Mouse (Mus musculus): ENCODE results near the gene Dhdh. TPM values are rescaled to one million over a fixed set of nuclear protein-coding genes. Genes with fewer than 3 reads are reported as not detected.

The Dhdh gene
- total and polyA plus RNA-seq, 2 experiments: 37.7 to 73.7 TPM

DNA sequence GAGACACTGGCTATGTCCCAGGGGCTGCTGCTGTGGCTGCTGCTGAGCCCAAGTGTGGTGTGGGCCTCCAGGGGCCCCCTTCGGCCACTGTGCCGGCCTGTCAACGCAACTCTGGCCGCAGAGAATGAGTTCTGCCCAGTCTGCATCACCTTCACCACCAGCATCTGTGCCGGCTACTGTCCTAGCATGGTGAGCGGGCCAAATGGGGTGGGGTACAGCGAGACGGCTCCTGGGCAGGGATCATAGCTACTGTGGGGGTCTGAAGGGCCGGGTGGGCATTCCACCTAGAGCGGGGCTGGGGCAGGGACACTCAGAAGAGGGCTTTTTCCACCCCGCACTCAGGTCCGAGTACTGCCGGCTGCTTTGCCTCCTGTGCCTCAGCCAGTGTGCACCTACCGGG, 67.4 kb downstream of the Dhdh start:
- 97% methylated on average over 14 of the region's 14 CpGs for WGBS
- no peak overlapping the region for H3K4me3 ChIP-seq (ENCODE audit: insufficient read depth, low read depth, low read length)
- no peaks in the 10 kb centered on the region for H3K4me1 ChIP-seq (ENCODE audit: control insufficient read depth, insufficient read depth, low read length)
- H3K36me3 ChIP-seq (ENCODE audit: control insufficient read depth, insufficient read depth, low read length): no peaks in the 10 kb centered on the region; the same call in 1 of the 2 replicates
- H3K9ac ChIP-seq (ENCODE audit: low read depth, low read length): no peak overlapping the region
- TF ChIP-seq CTCF (IDR thresholded peaks at IDR 0.05; ENCODE audit: low read depth, low read length) (no peak), POLR2A (IDR thresholded peaks at IDR 0.05; ENCODE audit: extremely low read depth, insufficient read depth, low read length) (no peak)
- DNase-seq (ENCODE audit: extremely low read depth, low read depth, low spot score): no peak
- H3K27me3 ChIP-seq (ENCODE audit: control insufficient read depth, insufficient read depth, low read length): no peaks in the 10 kb centered on the region
- H3K27ac ChIP-seq (replicated peaks; ENCODE audit: insufficient read depth, low read depth, low read length): no peak overlapping the region
- no peaks in the 10 kb centered on the region for H3K79me2 ChIP-seq (ENCODE audit: control insufficient read depth, insufficient read depth, low read length)

Other genes starting within 250 kb of the Dhdh start
Only the 30 nearest of the 36 such genes appear.
- not detected in 2 replicates for gene Slc6a21, start 211.3 kb downstream of the Dhdh start, total RNA-seq (2014; rRNA removed)
- 0.12 and 0.18 TPM in 2 replicates for gene Slc6a21, start 211.3 kb downstream of the Dhdh start, polyA plus RNA-seq (2012; rRNA removed)
- 1.2 TPM in 2 replicates for gene Trpm4, start 155.0 kb downstream of the Dhdh start, total RNA-seq (2014; rRNA removed)
- gene Trpm4, start 155.0 kb downstream of the Dhdh start, polyA plus RNA-seq (2012; rRNA removed): 1.2 and 1.5 TPM in 2 replicates
- 0.28 TPM in 1 of 2 replicates, not detected in the other for gene Hrc, start 153.5 kb downstream of the Dhdh start, total RNA-seq (2014; rRNA removed)
- gene Hrc, start 153.5 kb downstream of the Dhdh start, polyA plus RNA-seq (2012; rRNA removed): not detected in 2 replicates
- gene Ppfia3, start 121.8 kb downstream of the Dhdh start, total RNA-seq (2014; rRNA removed): 0.07 TPM in 1 of 2 replicates, not detected in the other
- gene Ppfia3, start 121.8 kb downstream of the Dhdh start, polyA plus RNA-seq (2012; rRNA removed): 0.14 TPM in 1 of 2 replicates, not detected in the other
- not detected in 2 replicates for gene Lin7b, start 118.2 kb downstream of the Dhdh start, total RNA-seq (2014; rRNA removed)
- gene Lin7b, start 118.2 kb downstream of the Dhdh start, polyA plus RNA-seq (2012; rRNA removed): not detected in 2 replicates
- gene Snrnp70, start 93.1 kb downstream of the Dhdh start, total RNA-seq (2014; rRNA removed): 43.3 and 46.4 TPM in 2 replicates
- gene Snrnp70, start 93.1 kb downstream of the Dhdh start, polyA plus RNA-seq (2012; rRNA removed): 59.2 and 101 TPM in 2 replicates
- under 0.01 TPM in 1 of 2 replicates, not detected in the other for gene Kcna7, start 83.2 kb downstream of the Dhdh start, total RNA-seq (2014; rRNA removed)
- gene Kcna7, start 83.2 kb downstream of the Dhdh start, polyA plus RNA-seq (2012; rRNA removed): not detected in 2 replicates
- gene Ntf5, start 75.1 kb downstream of the Dhdh start, total RNA-seq (2014; rRNA removed): 0.13 TPM in 1 of 2 replicates, not detected in the other
- gene Ntf5, start 75.1 kb downstream of the Dhdh start, polyA plus RNA-seq (2012; rRNA removed): 0.04 TPM in 1 of 2 replicates, not detected in the other
- gene Lhb, start 68.0 kb downstream of the Dhdh start, total RNA-seq (2014; rRNA removed): not detected in 2 replicates
- gene Lhb, start 68.0 kb downstream of the Dhdh start, polyA plus RNA-seq (2012; rRNA removed): not detected in 2 replicates
- gene Gys1, start 54.0 kb downstream of the Dhdh start, total RNA-seq (2014; rRNA removed): 1.2 TPM in 2 replicates
- gene Gys1, start 54.0 kb downstream of the Dhdh start, polyA plus RNA-seq (2012; rRNA removed): 2.6 and 4.8 TPM in 2 replicates
- 8.9 and 12.3 TPM in 2 replicates for gene Ruvbl2, start 50.7 kb downstream of the Dhdh start, total RNA-seq (2014; rRNA removed)
- 18.4 and 28.8 TPM in 2 replicates for gene Ruvbl2, start 50.7 kb downstream of the Dhdh start, polyA plus RNA-seq (2012; rRNA removed)
- 3,170 and 4,966 TPM in 2 replicates for gene Ftl1, start 28.9 kb downstream of the Dhdh start, total RNA-seq (2014; rRNA removed)
- gene Ftl1, start 28.9 kb downstream of the Dhdh start, polyA plus RNA-seq (2012; rRNA removed): 12,947 and 13,613 TPM in 2 replicates
- 19.5 and 23.8 TPM in 2 replicates for gene Bax, start 21.9 kb downstream of the Dhdh start, total RNA-seq (2014; rRNA removed)
- gene Bax, start 21.9 kb downstream of the Dhdh start, polyA plus RNA-seq (2012; rRNA removed): 49.8 and 62.0 TPM in 2 replicates
- gene Tulp2, start 6.9 kb downstream of the Dhdh start, total RNA-seq (2014; rRNA removed): 0.07 and 0.18 TPM in 2 replicates
- gene Tulp2, start 6.9 kb downstream of the Dhdh start, polyA plus RNA-seq (2012; rRNA removed): 0.30 and 0.31 TPM in 2 replicates
- gene Gm45808, start 2.0 kb downstream of the Dhdh start, total RNA-seq (2014; rRNA removed): 1.3 and 5.7 TPM in 2 replicates
- gene Gm45808, start 2.0 kb downstream of the Dhdh start, polyA plus RNA-seq (2012; rRNA removed): 0.28 and 1.5 TPM in 2 replicates
- 68.1 and 84.8 TPM in 2 replicates for gene Nucb1, start 21.6 kb upstream of the Dhdh start, total RNA-seq (2014; rRNA removed)
- gene Nucb1, start 21.6 kb upstream of the Dhdh start, polyA plus RNA-seq (2012; rRNA removed): 307 and 310 TPM in 2 replicates
- gene Ppp1r15a, start 37.5 kb upstream of the Dhdh start, total RNA-seq (2014; rRNA removed): 4.3 and 4.4 TPM in 2 replicates
- gene Ppp1r15a, start 37.5 kb upstream of the Dhdh start, polyA plus RNA-seq (2012; rRNA removed): 10.8 and 14.9 TPM in 2 replicates
- gene Plekha4, start 37.5 kb upstream of the Dhdh start, total RNA-seq (2014; rRNA removed): 0.55 and 0.60 TPM in 2 replicates
- 1.00 and 1.8 TPM in 2 replicates for gene Plekha4, start 37.5 kb upstream of the Dhdh start, polyA plus RNA-seq (2012; rRNA removed)
- gene Hsd17b14, start 66.1 kb upstream of the Dhdh start, total RNA-seq (2014; rRNA removed): not detected in 2 replicates
- gene Hsd17b14, start 66.1 kb upstream of the Dhdh start, polyA plus RNA-seq (2012; rRNA removed): not detected in 2 replicates
- 14.7 and 18.1 TPM in 2 replicates for gene Bcat2, start 81.3 kb upstream of the Dhdh start, total RNA-seq (2014; rRNA removed)
- gene Bcat2, start 81.3 kb upstream of the Dhdh start, polyA plus RNA-seq (2012; rRNA removed): 41.0 and 54.5 TPM in 2 replicates
- 0.94 and 1.0 TPM in 2 replicates for gene Fgf21, start 126.7 kb upstream of the Dhdh start, total RNA-seq (2014; rRNA removed)
- gene Fgf21, start 126.7 kb upstream of the Dhdh start, polyA plus RNA-seq (2012; rRNA removed): 3.7 and 4.3 TPM in 2 replicates
- not detected in 2 replicates for gene Fut1, start 128.5 kb upstream of the Dhdh start, total RNA-seq (2014; rRNA removed)
- gene Fut1, start 128.5 kb upstream of the Dhdh start, polyA plus RNA-seq (2012; rRNA removed): 0.15 and 0.21 TPM in 2 replicates
- 0.09 TPM in 1 of 2 replicates, not detected in the other for gene Izumo1, start 133.0 kb upstream of the Dhdh start, total RNA-seq (2014; rRNA removed)
- gene Izumo1, start 133.0 kb upstream of the Dhdh start, polyA plus RNA-seq (2012; rRNA removed): 0.04 and 0.13 TPM in 2 replicates
- 2.3 and 4.3 TPM in 2 replicates for gene Rasip1, start 138.7 kb upstream of the Dhdh start, total RNA-seq (2014; rRNA removed)
- gene Rasip1, start 138.7 kb upstream of the Dhdh start, polyA plus RNA-seq (2012; rRNA removed): 3.6 and 5.1 TPM in 2 replicates
- gene Mamstr, start 151.2 kb upstream of the Dhdh start, total RNA-seq (2014; rRNA removed): 0.07 and 0.09 TPM in 2 replicates
- 0.10 and 0.19 TPM in 2 replicates for gene Mamstr, start 151.2 kb upstream of the Dhdh start, polyA plus RNA-seq (2012; rRNA removed)
- gene Fut2, start 177.6 kb upstream of the Dhdh start, total RNA-seq (2014; rRNA removed): 0.18 TPM in 1 of 2 replicates, not detected in the other
- 0.05 and 0.14 TPM in 2 replicates for gene Fut2, start 177.6 kb upstream of the Dhdh start, polyA plus RNA-seq (2012; rRNA removed)
- gene Ntn5, start 195.2 kb upstream of the Dhdh start, total RNA-seq (2014; rRNA removed): not detected in 2 replicates
- not detected in 2 replicates for gene Ntn5, start 195.2 kb upstream of the Dhdh start, polyA plus RNA-seq (2012; rRNA removed)
- not detected in 2 replicates for gene Sec1, start 205.6 kb upstream of the Dhdh start, total RNA-seq (2014; rRNA removed)
- gene Sec1, start 205.6 kb upstream of the Dhdh start, polyA plus RNA-seq (2012; rRNA removed): not detected in 2 replicates
- 0.09 and 0.13 TPM in 2 replicates for gene Car11, start 211.0 kb upstream of the Dhdh start, total RNA-seq (2014; rRNA removed)
- 0.59 and 1.6 TPM in 2 replicates for gene Car11, start 211.0 kb upstream of the Dhdh start, polyA plus RNA-seq (2012; rRNA removed)
- gene Dbp, start 216.3 kb upstream of the Dhdh start, total RNA-seq (2014; rRNA removed): 93.0 and 110 TPM in 2 replicates
- gene Dbp, start 216.3 kb upstream of the Dhdh start, polyA plus RNA-seq (2012; rRNA removed): 8.6 and 17.0 TPM in 2 replicates

Measured in liver, adult 2 months (tissue).